Mouse (Mus musculus): ENCODE measurements around the gene Bsn.

Gene Bsn

GRCm38 (mm10) chr9:108058291-108058690, 131.9 kb downstream of the Bsn start:
- in situ Hi-C loops (cut with MboI; ENCODE audit: low sequenced_read_pairs), result no loop called here

DNA sequence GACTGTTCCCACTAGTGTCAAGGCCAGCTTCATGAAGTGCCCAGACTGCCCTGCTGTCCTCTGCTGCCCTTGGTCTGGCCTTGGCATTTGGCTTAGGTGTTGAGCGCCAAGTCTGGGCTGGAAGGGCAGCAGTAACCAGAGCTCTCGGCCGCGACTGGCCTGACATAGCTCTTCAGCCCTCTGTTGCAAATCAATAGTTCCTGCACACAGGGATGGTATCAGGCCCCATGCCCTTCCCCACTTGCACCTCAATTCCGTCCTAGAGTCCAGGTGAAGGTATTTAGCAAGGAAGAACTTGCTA, 133.0 kb downstream of the Bsn start:
- in situ Hi-C loops (cut with MboI; ENCODE audit: low sequenced_read_pairs), result no loop called here

- in situ Hi-C loops (cut with MboI; ENCODE audit: low sequenced_read_pairs), result no loop called here
Measured at GRCm38 (mm10) chr9:108056361-108057261, 133.6 kb downstream of the Bsn start.

DNA sequence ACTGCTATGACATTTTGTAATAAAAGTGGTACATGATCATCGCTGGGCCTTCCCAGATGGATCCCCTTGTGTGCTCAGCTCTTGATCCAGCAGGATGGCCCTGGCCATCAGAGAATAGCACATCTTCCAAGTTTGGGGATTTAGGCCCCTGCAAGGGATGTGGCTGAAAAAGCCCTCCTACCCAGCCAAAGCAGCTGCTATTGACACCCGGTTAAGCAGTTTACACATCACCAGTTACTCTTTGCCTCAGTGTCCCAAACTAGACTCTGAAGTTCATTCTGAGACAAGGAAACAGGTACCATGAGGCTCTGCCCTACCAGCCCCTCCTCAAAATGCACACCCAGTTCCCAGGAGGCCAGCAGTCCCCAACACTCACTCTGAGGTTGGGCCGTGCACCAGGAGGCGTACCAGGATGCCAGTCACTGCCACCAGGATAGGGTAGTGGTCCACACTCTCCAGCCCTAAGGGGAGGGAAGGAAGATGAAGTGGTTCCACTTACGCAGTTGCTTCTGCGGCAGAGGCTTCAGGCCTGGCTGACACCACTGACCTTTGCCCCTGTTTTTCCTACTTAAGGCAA, 134.4 kb downstream of the Bsn start:
- in situ Hi-C loops (cut with MboI; ENCODE audit: low sequenced_read_pairs), result no loop called here

- in situ Hi-C loops (cut with MboI; ENCODE audit: low sequenced_read_pairs), result no loop called here
Measured at GRCm38 (mm10) chr9:108055061-108055460, 135.1 kb downstream of the Bsn start.

DNA sequence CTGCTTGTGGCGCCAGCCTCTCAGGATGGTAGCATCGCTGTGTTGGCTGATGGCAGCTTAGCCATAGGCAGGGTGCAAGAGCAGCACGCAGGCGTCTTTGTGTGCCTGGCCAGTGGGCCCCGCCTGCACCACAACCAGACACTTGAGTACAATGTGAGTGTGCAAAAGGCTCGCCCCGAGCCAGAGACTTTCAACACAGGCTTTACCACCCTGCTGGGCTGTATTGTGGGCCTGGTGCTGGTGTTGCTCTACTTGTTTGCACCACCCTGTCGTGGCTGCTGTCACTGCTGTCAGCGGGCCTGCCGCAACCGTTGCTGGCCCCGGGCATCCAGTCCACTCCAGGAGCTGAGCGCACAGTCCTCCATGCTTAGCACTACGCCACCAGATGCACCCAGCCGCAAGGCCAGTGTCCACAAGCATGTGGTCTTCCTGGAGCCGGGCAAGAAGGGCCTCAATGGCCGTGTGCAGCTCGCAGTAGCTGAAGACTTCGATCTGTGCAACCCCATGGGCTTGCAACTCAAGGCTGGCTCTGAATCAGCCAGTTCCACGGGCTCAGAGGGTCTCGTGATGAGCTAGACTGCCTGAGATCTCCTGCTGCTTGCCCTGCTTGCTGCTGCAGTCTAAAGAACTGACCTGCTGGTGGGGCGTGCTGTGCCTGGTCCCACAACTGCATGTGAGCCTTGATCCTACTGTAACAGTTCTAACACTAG, 135.7 kb downstream of the Bsn start:
- in situ Hi-C loops (cut with MboI; ENCODE audit: low sequenced_read_pairs), result no loop called here

- in situ Hi-C loops (cut with MboI; ENCODE audit: low sequenced_read_pairs), result no loop called here
Measured at GRCm38 (mm10) chr9:108053665-108054225, 136.4 kb downstream of the Bsn start.

- in situ Hi-C loops (cut with MboI; ENCODE audit: low sequenced_read_pairs), result no loop called here
Measured at GRCm38 (mm10) chr9:108052885-108053664, 137.1 kb downstream of the Bsn start, which contains the start of gene Amigo3. Gene Amigo3 (plus strand): TSS chr9:108053159.

DNA sequence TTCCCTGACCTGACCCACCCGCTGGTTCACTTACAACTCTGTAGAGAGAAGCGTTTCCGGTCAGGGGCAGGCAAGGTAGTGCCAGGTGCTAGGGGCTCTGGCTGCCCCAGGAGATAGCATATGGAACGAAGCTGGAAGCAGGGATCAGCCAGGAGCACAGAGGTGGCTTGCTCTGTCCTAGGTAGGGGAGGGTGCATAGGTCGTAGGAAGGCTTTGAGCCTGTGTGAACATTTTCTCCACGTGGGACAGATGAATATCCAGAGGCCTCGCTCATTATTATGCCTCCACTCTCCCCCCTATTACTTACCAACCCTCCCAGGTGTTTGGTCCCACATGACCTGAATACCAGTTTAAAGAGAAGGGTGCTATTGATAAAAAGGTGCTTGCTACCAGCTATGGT, 137.8 kb downstream of the Bsn start:
- in situ Hi-C loops (cut with MboI; ENCODE audit: low sequenced_read_pairs), result no loop called here

GRCm38 (mm10) chr9:108051931-108052220, 138.3 kb downstream of the Bsn start:
- in situ Hi-C loops (cut with MboI; ENCODE audit: low sequenced_read_pairs), result no loop called here

DNA sequence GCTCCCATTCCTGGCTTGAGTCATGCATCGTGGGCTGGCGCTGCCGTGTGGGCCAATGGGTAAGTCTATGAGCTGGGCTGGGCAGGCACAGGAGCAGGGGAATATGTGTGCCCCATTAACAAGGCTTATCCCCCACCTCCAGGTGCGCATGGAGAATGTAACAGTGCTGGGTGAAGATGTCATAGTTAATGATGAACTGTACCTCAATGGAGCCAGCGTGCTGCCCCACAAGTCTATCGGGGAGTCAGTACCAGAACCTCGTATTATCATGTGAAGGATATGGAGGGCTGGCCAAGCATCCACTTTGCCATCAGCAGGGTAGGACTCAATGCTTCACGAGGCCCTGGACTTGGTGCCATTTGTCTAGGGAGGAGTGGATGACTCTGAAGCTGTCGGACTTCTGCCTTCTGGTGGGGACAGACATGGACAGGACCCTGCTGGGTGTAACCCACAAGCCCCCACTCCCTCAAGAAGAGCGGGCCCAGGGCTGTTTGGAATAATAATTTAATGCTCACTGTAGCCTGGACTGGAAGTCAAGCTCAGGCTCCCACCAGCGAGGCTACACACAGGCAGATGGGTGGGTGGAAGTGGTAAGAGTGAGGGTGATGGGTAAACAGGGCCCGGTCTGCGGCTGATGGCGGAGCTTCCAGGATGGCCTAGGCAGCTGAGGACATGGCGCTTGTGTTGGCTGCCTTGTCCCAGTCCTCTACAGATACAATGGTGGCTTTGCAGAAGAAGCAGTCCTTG, 138.8 kb downstream of the Bsn start:
- in situ Hi-C loops (cut with MboI; ENCODE audit: low sequenced_read_pairs), result no loop called here

- in situ Hi-C loops (cut with MboI; ENCODE audit: low sequenced_read_pairs), result no loop called here
Measured at GRCm38 (mm10) chr9:108049561-108050251, 140.5 kb downstream of the Bsn start.

DNA sequence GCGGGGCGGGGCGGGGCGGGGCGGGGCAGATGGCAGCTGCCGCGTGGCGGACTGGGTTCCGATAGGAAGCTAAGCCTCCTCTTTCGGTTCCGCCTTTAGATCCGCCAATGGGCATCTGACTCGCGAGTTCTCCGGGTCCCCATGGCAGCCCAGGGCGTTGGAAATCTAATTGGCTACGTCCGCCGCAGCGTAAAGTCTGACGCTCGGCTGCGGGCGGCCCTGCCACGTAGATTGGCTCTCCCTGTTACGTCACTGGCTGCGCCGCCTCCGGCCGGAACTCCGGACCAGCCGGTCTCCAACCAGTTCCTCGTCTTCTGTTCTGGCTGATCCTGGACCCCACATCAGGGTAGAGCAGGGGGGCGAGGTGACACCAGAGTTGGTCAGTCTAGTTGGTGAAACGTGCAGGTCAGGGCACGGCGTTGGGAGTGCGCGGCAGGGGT, 141.1 kb downstream of the Bsn start, which contains the start of gene Gmppb:
Gene Gmppb (plus strand): TSS at position 227 of the 440 bp plus-strand sequence.
- in situ Hi-C loops (cut with MboI; ENCODE audit: low sequenced_read_pairs), result no loop called here

DNA sequence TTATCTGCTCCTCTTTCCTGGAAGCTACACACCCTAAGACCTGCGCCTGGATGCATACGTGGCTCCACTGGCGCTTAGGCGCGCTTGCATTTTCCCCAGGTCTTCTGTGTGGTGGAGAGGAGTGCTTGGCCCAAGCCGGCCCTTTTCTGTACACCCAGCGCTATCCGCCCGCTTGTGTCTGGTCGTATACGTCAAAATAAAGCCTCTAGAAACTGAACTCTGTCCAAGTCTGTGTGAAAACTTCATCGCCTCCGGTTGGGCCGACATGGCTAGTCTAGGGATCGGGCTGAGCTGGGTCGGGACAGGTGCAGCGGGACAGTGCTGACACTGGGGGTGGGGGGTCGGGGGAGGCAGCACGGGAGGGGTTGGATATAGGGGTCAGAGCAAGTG, 141.6 kb downstream of the Bsn start:
- in situ Hi-C loops (cut with MboI; ENCODE audit: low sequenced_read_pairs), result no loop called here

DNA sequence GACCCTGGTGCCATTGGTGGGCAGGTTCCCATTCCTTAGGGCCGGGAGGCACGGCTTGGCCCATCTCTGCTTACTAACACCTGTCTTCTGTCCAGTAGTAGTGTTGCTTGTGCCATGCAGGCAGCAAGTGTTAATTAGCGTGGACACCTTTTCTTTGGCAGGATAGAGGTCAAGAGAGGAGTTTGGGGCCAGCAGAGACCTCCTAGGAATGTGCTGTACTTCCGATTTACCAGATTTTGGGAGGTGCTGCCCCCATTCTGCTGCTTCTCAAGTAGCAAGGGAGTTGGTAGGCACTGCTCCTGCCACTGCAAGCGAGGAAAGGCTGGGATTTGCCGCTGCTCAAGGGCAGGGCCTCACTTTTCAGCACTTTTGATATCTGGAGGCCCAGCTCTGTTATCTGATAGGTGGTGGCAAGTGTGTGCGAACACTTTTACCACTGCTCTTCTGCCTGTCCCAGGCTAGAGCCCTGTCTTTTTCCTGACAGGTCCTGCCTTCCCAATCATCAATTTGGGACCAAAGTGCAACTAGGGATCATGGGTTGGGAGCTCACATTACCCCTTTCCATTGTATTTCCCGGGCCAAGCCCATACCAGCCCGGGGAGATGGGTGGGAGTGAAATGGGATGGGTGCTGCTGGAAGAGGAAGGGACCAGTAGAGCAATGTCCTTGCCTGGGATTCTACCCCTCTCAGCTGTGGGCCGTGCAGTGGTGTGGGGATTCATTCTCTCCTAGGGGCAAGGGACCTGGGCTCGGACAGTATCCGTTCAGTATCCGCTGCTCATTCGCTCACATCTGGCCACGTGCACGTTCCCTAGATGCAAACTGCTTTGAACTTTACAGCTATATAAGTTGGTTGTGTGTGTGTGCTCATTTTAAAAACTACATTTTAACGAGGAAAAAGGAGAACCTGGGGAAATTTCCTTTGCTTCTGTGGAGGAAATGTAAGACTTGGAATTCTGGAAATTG, 142.3 kb downstream of the Bsn start:
- in situ Hi-C loops (cut with MboI; ENCODE audit: low sequenced_read_pairs), result no loop called here

GRCm38 (mm10) chr9:108046582-108046981, 143.6 kb downstream of the Bsn start:
- in situ Hi-C loops (cut with MboI; ENCODE audit: low sequenced_read_pairs), result no loop called here

All from CH12F3 (cell line).